Mouse (Mus musculus) embryo, embryonic 9.5 days (tissue): ENCODE data around the gene Thumpd3.

Experiments
- DNase-seq: peaks from one replicate; pipeline ENCODE4 v3.0.0-alpha.2; 2017; ENCODE audit errors: extremely low spot score

The Thumpd3 gene

GRCm38 (mm10) chr6:113046041-113046975, at the start of gene Thumpd3:
TSS of gene Thumpd3 (plus strand) at chr6:113046225.
- DNase-seq, result peak; percentile 98

DNA sequence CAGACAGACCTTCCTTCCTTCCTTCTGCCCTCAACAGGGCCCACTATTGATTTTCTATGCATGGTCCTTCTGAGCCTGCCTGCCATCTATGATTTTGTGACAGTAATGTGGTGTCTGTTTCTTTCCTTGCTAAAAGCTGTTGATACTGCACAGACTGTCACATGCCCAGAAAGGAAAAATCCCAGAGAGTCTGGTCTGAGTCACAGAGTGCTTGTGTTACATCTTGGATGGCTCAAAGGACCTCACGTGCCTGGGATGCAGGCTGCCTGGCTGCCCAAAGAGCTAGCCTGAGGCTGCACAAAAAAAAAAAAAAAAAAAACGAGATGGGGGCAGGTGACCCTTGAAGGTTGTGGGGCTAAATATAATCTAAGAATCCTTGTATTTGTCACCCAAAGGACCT, 46.8 kb upstream of the Thumpd3 start:
- DNase-seq, result no peak

DNA sequence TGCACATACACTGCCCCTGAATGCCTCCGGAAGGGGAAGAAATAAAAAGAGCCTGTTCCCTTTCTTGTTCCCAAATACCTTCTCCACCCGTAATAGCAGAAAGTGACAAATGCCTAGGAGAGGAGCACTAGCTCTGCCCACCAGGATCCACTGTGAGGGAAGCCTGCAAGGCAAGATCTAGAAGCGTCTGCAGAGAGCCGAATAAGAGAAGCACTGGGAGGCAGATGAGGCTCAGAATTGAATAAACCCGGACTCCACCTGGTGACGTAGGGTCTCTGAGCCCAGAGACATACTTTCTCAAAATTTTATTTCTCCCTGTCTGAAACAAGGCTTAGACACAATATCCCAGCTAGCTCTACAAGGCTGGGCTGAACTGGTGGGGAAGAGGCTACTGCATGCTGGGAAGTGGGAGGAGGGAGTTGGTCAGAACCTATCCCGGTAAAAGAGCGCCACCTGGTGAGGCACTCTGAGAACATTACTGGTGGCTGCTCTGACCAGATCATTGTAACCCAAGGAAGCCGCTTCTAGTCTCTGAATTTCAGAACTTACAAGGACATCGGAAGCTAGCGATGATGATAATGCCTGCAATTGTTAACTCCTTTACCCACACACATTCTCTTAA, 45.2 kb upstream of the Thumpd3 start:
- DNase-seq, result peak; percentile 84

- no peak for DNase-seq
Observed at GRCm38 (mm10) chr6:113001719-113002118, 44.3 kb upstream of the Thumpd3 start.

GRCm38 (mm10) chr6:113003313-113004111, 42.5 kb upstream of the Thumpd3 start:
- no peak for DNase-seq

- no peak for DNase-seq
Observed at GRCm38 (mm10) chr6:113006833-113007232, 39.2 kb upstream of the Thumpd3 start.

- no peak for DNase-seq
Observed at GRCm38 (mm10) chr6:113011886-113012285, 34.1 kb upstream of the Thumpd3 start.

DNA sequence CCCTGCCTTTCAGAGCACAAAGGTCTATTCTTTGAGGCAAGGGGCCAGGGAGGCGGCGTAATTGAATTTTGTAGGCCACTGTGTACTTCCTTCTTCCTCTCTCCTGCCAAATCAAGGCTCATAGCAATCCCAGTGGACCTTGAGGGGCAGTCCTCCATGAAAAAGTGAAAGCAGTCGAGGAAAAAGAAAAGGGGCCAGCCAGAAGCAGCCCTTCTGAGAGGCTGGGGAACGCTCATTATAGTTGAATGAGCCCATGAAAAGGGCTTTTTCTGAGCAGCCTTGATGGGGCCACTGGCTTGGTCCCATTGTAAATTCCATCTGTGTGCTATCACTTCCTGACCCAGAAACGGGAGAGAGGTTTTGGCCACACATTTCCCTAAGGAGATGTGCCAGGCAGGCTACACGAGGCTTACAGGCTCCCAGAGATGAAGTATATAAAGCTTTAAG, 33.5 kb upstream of the Thumpd3 start:
- DNase-seq, result peak; percentile 47

DNA sequence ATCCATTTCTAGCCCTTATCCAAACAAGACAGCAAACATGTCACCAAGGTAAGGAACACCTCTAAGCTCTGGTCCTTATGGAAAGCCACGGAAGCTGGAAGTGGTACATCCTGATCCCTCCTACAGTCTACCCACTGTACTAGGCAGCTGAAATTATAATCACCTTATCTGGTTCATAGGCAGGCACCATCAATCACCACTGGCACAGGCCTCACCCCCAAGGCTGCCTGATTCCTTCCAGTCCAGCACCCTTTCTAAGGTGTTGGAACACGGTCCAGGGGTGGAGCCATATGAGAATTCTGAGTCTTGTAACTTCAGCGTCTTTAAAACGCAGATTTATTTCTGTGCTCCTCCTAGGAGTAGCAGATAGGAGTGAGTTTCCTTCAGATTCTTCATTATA, 32.5 kb upstream of the Thumpd3 start:
- no peak for DNase-seq

DNA sequence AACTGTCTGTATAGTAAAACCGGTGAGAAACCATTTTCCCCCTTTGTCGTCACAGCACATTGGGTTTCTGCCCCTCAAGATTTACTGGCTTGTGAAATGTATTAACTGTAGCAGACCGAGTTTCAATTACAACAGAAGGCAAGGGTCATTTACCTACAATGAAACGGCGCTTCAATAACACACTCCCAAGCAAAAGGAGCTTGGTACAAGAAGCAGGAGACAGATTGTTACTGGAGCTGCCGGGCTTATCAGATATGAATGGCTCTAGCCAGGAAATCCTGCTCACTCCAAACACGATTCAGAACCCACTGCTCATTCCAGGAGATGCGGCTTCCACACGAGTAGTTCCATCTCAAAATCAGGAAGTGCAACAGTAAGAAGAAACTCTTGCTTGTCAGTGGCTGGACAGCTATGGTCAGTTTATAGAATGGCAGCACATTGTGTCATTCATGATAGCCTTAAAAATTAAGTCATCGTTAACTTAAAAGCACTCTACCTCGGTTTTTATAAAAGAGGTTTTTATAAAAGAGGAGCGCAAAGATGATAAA, 28.5 kb upstream of the Thumpd3 start:
- no peak for DNase-seq

GRCm38 (mm10) chr6:113018139-113018538, 27.9 kb upstream of the Thumpd3 start:
- DNase-seq, result no peak

- DNase-seq, result no peak
Observed at GRCm38 (mm10) chr6:113024866-113025265, 21.2 kb upstream of the Thumpd3 start.

- DNase-seq, result no peak
Observed at GRCm38 (mm10) chr6:113025774-113026173, 20.3 kb upstream of the Thumpd3 start.

- peak; percentile 58 for DNase-seq
Observed at GRCm38 (mm10) chr6:113027446-113027845, 18.6 kb upstream of the Thumpd3 start.

DNA sequence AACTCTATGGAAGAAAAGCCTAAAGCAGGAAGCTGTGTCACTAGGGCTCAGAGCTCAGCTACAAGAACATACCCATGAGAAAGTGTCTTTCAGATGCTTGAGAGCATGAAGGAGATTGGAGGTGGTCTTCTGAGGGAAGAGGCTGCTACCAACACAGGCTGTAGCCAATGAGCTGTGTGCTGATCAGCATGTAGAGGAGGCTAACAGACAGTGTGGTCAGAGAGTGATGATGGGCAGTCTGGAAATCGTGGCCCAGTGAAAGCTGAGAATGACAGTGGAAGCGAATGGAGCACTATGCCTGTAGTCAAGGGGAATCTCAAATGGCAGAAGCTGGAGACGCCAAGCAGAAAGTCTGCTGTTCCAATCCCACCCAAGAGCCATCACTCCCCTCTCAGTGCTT, 17.0 kb upstream of the Thumpd3 start:
- no peak for DNase-seq

- no peak for DNase-seq
Observed at GRCm38 (mm10) chr6:113030553-113030952, 15.5 kb upstream of the Thumpd3 start.

GRCm38 (mm10) chr6:113030970-113031660, 14.9 kb upstream of the Thumpd3 start:
- no peak for DNase-seq

GRCm38 (mm10) chr6:113032121-113032520, 13.9 kb upstream of the Thumpd3 start:
- no peak for DNase-seq

- no peak for DNase-seq
Observed at GRCm38 (mm10) chr6:113033185-113033584, 12.8 kb upstream of the Thumpd3 start.

DNA sequence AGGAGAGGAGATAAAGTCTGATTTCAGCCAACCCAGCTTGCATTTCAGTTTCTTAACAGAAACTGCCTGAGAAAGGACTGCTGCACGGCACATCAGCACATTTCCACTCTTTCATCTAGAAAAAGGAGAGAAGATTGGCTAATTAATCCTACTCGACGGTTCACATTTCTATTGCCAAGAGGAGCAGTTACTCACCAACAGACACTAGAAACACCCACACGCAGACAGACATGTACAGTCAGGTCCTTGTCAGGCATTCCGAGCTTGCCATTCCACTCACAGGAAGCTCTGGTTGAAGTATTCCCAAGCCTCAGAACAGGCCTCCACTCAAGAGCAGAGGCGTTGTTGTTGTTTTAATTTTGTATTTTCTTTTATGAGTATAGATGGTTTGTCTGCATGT, 11.6 kb upstream of the Thumpd3 start:
- DNase-seq, result no peak

DNA sequence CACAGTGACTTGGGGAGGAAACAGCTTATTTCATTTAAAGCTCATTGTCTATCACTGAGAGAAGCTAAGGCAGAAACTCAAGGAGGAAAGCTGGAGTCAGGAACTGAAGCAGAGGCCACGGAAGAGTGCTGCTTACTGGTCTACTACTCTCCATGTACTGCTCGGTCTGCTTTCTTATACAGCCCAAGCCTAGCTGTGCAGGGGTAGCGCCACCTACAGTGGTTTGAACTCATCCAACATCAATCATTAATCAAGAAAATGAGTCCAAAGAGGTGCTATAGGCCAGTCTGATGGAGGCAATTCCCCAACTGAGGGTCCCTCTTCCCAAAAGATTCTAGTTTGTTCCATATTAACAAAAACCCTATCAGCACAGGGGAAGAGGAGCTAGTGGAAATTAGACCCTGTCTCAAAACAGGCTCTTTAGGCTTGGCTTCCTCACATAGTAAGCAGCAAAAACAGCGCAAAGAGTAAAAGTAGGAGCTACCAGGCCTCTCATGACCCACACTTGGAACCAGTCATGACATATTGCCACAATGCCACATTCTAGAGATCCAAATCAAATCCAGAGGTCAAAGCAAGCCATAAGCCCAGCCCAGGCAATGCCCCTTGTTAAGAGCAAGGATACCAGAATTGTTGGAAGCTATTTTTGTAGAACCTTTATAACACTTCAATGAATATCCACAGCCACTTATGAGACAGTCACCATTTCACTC, 9.4 kb upstream of the Thumpd3 start:
- DNase-seq, result no peak
